Mouse (Mus musculus): ENCODE results near the gene Mrpl53.

GRCm38 (mm10) chr6:83074979-83075378, 33.9 kb upstream of the Mrpl53 start:
- TF ChIP-seq CTCF (IDR thresholded peaks at IDR 0.05; ENCODE audit: control insufficient read depth, insufficient read depth, insufficient replicate concordance, low read depth, low read length): no peak
- TF ChIP-seq POLR2A (IDR thresholded peaks at IDR 0.05; ENCODE audit: control insufficient read depth, low read depth, low read length): no peak
